Mouse (Mus musculus): ENCODE results near the gene Rbl1.

Gene Rbl1

DNA sequence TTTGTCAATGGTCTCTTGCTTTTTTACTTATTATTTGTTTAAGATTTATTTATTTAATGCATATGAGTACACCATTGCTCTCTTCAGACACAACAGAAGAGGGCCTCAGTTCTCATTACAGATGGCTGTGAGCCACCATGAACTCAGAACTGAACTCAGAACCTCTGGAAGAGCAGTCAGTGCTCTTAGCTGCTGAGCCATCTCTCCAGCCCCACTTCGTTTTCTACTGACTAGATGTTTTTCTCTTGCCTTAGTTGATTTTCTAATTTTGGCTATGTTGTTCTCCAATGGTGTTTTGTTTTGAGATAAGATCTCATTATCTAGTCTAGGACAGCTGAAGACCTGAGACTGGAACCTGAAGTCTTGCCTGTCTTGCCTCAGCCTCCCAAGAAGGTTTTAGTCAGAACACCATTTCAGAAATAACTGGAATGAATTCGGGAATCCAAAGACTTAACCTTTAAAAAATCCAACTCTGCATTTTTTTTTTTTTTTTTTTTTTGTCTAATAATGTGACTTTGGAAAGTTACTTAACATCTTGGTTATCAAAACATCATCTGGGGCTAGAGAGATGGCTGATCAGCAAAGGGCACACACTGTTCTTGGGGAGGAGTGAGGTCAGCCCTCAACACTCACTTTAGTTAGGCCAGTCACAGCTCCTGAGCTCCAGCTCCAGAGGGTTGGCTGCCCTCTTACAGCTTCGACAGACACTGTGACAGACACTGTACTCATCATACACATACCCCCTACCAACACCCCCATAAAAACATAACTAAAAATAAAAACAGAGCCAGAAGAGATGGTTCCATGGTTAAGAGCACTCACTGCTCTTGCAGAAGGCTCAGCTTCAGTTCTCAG lies 71.4 kb downstream of the Rbl1 start:
- DNase-seq (ENCODE audit: low spot score) = no peak

DNA sequence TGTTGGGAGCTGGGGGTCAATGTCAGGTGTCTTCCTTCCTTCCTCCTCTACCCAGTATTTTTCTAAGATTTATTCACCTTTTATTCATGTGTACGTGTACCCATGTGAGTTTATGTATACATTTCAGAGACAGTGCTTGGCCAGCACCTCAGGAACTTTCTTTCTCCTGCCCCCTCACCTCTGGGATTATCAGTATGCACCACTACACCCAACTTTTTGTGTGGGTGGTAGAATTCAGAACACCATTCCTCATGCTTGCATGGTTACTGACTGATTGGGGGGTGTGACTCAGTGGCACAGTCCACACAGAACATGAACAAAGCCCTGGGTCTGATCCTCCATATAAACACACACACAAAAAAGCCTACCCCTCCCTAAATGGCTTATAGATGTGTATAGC lies 72.2 kb downstream of the Rbl1 start:
- no peak for DNase-seq (ENCODE audit: low spot score)

- DNase-seq (ENCODE audit: low spot score) = peak; percentile 51
Measured at GRCm38 (mm10) chr2:157130813-157131514, 73.4 kb downstream of the Rbl1 start.

DNA sequence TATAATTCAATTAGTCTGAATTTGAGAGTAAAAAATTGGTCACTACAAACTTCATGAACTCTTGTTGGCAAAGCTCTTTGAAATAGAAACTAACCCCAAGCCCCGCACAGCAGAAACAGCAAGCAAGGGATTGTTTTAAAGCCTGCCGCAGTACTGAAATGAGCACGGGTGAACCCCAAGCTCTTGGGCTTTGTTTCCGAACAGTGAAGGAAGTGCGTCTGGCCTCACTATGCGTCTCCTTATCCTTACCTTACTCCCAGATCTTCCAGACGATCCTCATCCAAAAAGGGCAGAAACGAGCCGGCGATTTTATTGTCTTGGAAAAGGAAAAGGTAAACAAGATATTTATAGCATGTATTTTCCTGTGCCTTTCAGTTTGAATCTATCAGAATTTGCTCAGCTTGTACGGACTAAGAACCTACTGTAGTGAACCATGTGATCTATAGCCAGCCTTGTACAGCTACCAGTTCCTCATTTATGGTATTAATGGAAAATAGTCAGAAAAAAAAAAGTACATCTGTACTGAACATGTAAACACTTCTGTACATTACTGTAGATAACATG lies 74.7 kb downstream of the Rbl1 start:
- no peak for DNase-seq (ENCODE audit: low spot score)

DNA sequence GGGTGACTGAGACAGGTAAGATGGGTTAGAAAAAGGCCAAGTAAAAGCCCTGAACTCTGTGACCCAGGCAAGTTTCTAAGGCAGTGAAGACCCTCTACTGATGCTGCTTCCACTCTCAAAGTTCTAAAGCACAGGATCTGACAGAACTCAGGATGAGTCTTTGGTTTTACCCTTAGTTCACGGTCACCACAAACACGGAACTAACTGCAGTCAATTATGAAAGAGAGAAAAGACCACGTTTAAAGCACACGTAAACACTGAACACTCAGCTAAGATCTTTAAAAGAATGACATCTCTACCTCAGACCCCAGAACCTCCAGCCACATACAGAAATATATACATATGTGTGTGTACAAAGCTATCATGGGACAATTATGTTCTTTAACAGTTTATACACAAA lies 75.2 kb downstream of the Rbl1 start:
- no peak for DNase-seq (ENCODE audit: low spot score)

GRCm38 (mm10) chr2:157128072-157128471 lies 76.3 kb downstream of the Rbl1 start:
- peak; percentile 37 for DNase-seq (ENCODE audit: low spot score)

- DNase-seq (ENCODE audit: low spot score) = no peak
Measured at GRCm38 (mm10) chr2:157127370-157127769, 77.0 kb downstream of the Rbl1 start.

GRCm38 (mm10) chr2:157125246-157125645 lies 79.1 kb downstream of the Rbl1 start:
- no peak for DNase-seq (ENCODE audit: low spot score)

DNA sequence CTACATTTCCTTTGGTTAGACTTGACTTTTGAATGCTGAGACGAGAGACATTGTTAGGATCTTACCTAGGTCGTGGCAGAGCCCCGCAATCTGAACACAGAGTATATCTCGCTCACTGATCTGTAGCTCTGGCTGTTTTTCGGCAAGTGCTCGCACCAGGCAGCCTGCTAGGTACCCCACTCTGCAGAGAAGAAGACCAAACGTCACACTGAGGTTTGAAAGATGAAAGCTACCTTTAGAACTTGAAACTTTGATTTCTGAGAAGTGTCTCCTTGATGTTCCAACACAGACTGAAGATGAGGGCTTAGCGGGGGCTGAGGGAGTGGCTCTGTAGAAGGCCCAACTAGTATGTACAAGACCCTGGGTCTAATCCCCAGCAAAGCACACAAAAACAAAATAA lies 82.6 kb downstream of the Rbl1 start:
- DNase-seq (ENCODE audit: low spot score) = no peak

- no peak for DNase-seq (ENCODE audit: low spot score)
Measured at GRCm38 (mm10) chr2:157119075-157119474, 85.3 kb downstream of the Rbl1 start.

DNA sequence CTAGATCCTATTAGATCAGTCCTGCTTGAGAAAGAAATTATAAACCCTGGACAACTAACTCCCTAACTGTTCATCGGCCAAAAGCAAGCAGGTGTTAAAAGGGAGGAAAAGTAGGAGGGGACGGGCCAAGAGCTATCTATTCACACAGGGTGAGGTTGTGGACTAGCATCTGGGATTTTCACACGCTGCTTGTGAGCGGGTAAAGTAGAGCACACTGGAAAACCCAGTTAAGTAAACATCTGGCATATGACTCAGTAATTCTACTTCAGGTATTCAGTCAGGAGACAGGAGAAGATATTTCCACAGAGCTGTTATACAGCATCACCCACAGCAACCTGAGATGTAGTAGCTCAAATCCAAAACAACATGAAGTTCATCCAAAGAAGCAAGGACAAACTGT lies 85.8 kb downstream of the Rbl1 start:
- DNase-seq (ENCODE audit: low spot score) = no peak

- DNase-seq (ENCODE audit: low spot score) = peak; percentile 63
Measured at GRCm38 (mm10) chr2:157116964-157117363, 87.4 kb downstream of the Rbl1 start.

DNA sequence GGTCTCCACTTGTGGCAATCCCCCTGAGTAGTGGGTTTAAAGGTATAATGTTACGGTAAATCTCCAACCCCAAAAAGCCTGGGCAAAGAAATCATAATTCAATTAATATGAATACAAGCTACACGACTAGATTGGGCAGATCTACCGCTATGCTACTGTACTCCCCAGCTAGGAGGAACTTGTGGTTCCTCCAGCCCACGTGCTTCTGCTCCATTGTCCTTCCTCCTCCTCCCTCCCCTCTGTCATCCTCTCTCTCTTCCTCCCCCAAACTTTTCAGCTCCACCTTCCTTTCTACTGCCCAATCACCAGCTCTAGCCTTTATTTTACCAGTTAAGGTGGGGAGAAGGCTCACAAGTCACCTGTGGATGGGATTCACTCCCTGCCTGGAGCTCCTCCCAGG lies 96.1 kb downstream of the Rbl1 start:
- no peak for DNase-seq (ENCODE audit: low spot score)

GRCm38 (mm10) chr2:157104454-157104853 lies 99.9 kb downstream of the Rbl1 start:
- no peak for DNase-seq (ENCODE audit: low spot score)

DNA sequence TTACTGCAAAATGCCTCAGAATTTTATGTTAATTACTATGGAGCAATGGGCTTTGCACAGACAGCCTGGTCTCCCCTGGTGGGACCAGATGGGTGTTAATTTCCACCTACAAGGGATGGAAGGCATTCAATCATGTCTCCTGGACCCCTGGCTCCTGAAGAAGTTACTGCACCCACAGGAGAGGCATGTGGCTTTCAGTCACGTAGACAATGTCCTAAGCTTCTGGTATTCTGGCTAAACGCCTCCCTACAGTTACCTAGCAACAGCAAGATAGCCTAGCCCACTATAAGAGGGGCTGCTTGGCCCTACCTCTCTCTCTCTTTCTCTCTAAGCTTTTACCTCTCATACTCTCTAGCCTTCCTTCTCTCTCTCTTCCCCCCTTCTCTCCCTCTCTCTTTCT lies 102.1 kb downstream of the Rbl1 start:
- no peak for DNase-seq (ENCODE audit: low spot score)

GRCm38 (mm10) chr2:157101650-157102049 lies 102.7 kb downstream of the Rbl1 start:
- DNase-seq (ENCODE audit: low spot score) = no peak

DNA sequence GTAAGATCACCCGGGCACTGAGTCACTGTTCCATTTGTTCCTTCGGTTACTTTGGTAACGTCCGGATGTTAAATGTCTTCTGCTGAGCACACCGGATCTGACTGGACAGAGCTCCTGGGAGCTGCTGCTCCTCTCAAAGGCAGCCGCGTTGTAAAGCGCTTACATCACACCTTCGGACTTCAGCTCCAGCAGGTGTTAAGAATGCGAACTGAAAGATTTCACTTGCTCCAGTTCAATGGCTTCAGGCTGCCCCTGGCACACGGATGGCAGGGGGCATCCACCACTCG lies 104.1 kb downstream of the Rbl1 start:
- no peak for DNase-seq (ENCODE audit: low spot score)

- DNase-seq (ENCODE audit: low spot score) = peak; percentile 33
Measured at GRCm38 (mm10) chr2:157099532-157100318, 104.6 kb downstream of the Rbl1 start.
